Mouse (Mus musculus): Measurements from ENCODE around the gene Gm10320.

Gene Gm10320

DNA sequence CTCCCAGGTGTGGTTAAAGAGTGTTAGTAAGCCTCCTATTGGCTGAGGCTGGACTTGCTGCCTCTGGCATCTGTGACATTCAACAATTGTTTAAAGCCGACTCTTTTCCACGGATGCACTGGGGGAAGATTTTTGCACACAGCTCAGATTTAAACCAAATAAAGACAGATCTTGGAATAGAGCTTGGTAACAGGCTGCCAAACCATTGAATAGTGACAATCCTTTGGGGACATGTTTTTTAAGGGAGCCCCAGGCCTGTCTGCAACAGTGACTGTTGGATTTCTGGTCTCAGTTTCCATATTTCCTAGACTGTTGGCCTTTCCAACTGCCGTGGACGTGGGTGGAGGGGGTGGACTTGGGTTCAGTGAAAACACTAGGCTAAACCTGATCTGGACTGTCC is 21.9 kb downstream of the Gm10320 start:
- DNase-seq (ENCODE audit: low spot score) = no peak

DNA sequence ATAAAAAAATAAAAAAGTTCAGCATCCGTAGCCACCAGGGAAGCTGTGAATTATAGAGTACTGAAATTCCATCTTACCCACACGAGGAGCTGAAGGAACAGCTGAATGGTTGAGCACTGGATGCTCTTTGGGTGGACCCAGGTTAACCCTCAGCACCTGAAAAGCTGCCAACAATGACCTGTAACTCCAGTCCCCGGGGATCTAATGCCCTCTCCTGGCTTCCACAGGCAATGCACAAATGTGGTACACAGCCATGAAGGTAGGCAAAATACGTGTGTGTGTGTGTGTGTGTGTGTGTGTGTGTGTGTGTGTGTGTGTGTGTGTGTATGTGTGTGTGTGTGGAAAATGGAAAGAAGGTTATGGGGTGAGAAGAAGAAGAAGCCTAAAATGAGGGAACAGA is 30.3 kb downstream of the Gm10320 start:
- DNase-seq (ENCODE audit: low spot score) = no peak

DNA sequence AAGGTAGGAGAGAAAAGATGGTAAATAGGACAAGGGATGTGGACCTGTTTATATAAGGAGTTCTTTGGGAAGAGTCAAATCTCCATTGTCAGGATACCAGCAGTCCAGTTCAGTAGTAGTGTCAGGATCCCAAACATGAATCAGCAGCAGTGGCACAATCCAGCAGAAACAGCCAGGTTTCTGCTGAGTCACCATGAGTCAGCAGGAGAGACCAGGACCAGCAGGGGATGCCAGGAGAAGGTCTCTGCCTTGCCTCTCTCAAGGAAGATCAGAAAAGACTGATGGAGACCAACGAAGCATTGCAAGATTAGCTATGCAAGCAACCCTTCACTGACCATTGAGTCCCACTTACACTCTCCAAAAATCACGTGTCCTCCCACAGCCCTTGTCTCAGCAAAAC is 35.4 kb downstream of the Gm10320 start:
- no peak for DNase-seq (ENCODE audit: low spot score)

DNA sequence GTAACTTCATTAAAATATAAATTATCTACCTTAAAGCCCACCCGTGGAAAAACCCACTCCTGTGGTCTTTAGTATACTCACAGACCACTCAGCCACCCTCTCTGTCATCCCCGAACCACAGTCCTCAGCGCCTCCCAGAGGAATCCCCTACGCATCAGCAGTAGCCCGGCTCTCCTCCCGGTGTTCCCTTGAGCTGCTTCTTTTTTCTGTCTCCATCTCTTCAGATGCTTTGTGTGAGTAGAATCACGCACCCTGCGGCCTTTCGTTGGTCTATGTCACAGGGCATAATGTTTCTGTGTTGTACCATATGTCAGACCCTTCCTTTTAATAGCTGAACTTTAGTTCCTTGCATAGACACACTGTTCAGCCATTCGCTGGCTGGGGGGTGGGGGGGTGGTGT is 36.2 kb downstream of the Gm10320 start:
- no peak for DNase-seq (ENCODE audit: low spot score)

DNA sequence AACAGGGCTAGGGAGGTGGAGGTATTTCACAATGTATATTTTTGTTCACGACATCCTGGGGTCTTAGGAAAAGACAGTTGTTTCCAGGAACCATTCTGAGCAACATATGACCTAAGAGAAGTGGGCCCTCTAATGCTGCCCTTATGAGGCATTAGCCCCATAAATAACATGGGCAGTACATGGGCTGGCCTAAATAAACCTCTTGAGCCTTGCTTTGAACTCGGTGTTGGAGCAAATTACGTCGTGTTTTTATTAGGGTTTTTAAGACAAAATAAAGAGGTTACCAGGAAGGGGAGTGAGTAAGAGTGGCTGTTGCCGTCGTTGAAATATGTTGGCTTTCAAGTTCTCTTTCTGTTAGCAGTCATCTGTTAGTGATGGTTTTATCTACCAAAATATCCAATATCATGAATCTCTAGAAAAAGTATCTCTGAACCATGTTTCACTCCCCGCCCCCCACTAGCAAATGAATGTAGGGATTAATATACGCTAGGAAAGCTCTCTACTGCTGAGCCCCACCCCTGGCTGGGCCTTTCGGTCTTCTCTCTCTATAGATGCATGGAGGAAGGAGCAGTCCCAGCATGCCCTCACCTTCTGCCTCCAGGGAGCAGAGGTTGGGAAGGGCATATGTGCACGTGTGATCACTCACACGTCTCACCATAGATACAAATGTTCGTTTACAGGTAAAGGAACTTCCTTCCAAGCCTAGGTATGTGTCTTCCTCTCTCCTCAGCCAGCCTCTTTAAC is 37.4 kb downstream of the Gm10320 start:
- DNase-seq (ENCODE audit: low spot score) = no peak

DNA sequence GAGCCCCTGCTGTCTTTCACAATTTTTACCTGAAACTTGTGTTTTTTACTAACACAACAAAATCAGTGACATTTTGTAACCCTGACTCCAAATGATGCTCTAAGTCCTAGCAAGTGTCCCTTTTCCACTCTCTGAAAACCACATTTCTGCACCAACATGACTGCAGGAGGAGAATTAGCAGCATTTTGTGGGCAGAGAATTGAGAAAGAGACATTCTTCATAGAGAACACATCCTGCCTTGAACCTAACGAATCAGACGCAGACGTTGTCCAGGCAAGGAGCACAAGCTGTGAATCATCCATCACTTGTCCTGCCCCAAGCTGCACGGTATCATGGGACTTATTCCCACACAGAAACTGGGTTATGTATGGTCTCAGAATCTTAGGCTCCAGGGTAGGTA is 38.7 kb downstream of the Gm10320 start:
- no peak for DNase-seq (ENCODE audit: low spot score)

DNA sequence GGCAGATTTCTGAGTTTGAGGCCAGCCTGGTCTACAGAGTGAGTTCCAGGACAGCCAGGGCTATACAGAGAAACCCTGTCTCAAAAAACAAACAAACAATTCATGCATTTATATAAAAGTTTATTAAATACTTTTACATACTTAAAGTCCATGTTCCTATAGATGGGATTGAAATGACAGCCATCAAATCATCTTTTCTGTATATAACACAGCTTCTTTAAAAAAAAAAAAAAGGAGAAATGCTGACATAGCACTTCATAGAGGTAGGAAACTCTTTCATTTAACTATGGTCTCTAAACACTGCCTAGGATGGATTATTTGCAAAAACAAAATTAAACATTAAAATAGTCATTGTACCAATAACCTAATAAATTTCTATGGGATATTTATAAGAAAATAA is 43.1 kb downstream of the Gm10320 start:
- no peak for DNase-seq (ENCODE audit: low spot score)

DNA sequence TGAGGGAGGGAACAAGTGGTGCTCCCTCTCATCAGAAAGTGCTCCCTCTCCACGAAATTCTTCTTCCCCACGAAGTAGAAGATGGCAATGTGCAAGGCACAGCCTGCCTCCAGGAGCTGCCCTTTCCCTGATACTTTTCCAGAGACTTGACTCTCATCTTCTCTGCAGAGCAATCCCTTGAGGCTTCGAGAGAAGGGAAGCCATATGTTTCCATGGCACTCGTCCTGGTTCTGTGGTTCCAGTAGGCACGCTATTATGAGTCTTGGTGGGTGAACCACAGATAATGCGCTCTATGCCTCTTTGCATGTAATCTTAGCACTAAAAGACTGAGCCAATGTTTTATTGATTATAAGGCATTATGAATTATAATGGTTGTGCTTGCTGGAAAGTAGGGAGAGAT is 44.1 kb downstream of the Gm10320 start:
- DNase-seq (ENCODE audit: low spot score) = no peak

DNA sequence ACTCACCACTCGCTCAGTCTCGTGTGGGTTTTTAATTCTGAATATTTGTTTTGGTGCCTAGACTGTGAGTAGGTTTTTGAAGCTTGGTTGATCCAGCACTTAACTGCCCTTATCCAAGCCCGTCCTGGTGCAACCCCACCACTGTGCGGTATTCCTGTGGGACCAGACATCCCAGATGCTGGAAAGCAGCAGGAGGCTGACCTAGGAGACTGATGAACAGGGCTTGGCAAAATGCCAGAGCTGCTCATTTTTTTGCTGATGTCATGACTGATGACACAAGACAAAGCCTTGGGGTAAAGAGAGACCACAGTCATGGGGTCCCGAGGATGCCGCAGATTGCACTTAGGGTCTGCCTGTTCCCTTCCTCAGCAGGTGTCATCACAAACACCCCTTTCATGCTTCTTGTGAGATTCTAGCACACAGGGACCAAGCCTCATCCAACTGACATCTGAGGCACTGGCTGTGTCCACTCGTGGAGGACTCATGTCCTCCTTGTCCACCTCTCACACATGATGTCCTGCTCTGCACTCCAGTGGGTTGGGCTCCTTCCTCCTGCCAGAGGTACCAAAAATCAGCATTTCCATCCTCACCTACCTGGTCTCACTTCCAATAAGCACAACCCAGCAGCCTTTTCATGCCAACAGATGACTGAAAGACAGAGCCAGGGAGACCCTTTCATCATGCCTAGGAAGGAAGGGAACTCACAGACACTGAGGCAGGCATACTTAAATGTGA is 46.2 kb downstream of the Gm10320 start:
- DNase-seq (ENCODE audit: low spot score) = no peak

DNA sequence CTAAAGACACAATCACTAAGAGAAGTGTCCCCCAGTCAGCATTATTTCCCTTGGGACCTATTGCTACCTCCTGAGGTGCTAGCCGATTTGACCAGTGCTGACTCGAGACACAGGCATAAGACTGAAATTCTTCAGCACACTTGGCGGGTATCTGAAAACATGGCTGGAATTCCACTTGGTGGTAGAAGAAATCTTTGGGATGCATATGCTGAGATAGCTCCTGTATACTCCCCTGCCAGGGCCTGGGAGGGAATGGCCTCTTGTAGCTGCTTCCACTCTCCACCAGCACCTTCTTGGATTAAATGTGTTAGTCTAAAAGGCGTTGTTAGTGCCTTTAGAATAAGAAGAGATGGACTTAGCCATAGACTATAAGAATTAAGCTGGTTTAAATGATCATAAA is 50.8 kb downstream of the Gm10320 start:
- no peak for DNase-seq (ENCODE audit: low spot score)

DNA sequence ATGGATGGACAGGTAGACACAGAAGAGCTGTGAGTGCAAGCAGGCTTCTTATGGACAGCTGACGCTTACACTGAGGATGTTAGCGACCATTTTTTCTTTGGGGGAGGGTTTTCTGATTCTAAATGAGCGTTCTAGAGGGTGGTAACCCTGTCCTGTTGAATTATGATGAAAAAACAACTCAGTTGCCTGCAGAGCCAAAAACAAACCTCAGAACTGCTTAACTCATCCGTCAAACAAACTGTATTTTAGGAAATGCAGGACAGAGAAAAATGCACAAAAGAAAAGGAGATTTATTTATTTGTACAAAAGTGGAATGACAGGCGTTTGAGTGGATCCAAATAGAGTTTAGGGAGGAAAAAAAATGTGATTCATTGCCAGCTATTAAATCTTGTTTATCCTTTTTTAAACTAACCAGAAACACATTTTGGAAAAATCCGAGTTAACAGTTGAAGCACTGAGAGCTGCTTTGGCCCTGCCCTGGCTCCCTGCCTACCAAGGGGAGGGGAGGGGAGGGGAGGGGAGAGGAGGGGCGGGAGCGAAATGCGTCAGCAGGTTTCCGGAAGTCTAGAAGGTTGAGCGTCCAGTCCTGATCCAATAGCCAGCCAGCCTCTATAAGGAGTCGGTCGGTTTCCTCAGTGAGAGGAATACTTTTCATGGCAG is 51.4 kb downstream of the Gm10320 start:
- peak; percentile 10 for DNase-seq (ENCODE audit: low spot score)

All from ovary, postnatal 14 days (tissue).